Mouse (Mus musculus) lung, postnatal 0 days (tissue): Measurements from ENCODE around the gene Cmpk2. TPM values are rescaled to one million over a fixed set of nuclear protein-coding genes. Genes with fewer than 3 reads are reported as not detected.
A peak's percentile ranks its signal among the peaks of the same experiment; 100 is the strongest.
"Not testable (repeated sequence)": the region's sequence is repeated elsewhere in the genome, so short reads cannot be mapped to it uniquely, and the experiment has no call there.

Experiments used
- ATAC-seq: fragments of 200-750 bp; cut with Nextera tagmentation; 2 replicates; pipeline ENCODE4 v1.8.0; 2017; ENCODE audit warnings: moderate library complexity
- DNase-seq: peaks from one replicate; pipeline ENCODE4 v3.0.0-alpha.2; 2016; ENCODE audit warnings: low spot score
- H3K27ac ChIP-seq: fragments of 300-500 bp; sonication (generic); 2 replicates; pipeline ENCODE4 v1.5.1; 2014; ENCODE audit warnings: antibody characterized with exemption, mild to moderate bottlenecking, low read length, mixed read lengths
- H3K27me3 ChIP-seq: fragments of 300-500 bp; sonication (generic); replicated peaks from 2 replicates; pipeline ENCODE4 v1.6.1; 2014; ENCODE audit warnings: low read length, mixed read lengths; ENCODE audit not compliant: insufficient read depth
- H3K36me3 ChIP-seq: fragments of 300-500 bp; sonication (generic); 2 replicates; pipeline ENCODE4 v1.6.1; 2014; ENCODE audit warnings: low read length, mixed read lengths; ENCODE audit not compliant: insufficient read depth
- H3K4me1 ChIP-seq: fragments of 300-500 bp; sonication (generic); 2 replicates; pipeline ENCODE4 v1.6.1; 2014; ENCODE audit warnings: antibody characterized with exemption, low read depth, low read length, mixed read lengths; ENCODE audit not compliant: insufficient read depth
- H3K4me2 ChIP-seq: fragments of 300-500 bp; sonication (generic); replicated peaks from 2 replicates; pipeline ENCODE4 v1.6.1; 2014; ENCODE audit warnings: low read depth, mild to moderate bottlenecking, low read length, moderate library complexity, mixed read lengths
- H3K4me3 ChIP-seq: fragments of 300-500 bp; sonication (generic); 2 replicates; pipeline ENCODE4 v1.5.1; 2014; ENCODE audit warnings: low read depth, low read length
- H3K9ac ChIP-seq: fragments of 300-500 bp; sonication (generic); replicated peaks from 2 replicates; pipeline ENCODE4 v1.6.1; 2014; ENCODE audit warnings: low read depth, mild to moderate bottlenecking
- H3K9me3 ChIP-seq: fragments of 300-500 bp; sonication (generic); 2 replicates; pipeline ENCODE4 v1.6.1; 2016; ENCODE audit warnings: low read length, mixed read lengths
- CTCF ChIP-seq: IDR thresholded peaks from 2 replicates; pipeline ENCODE4 v1.5.1; 2016; ENCODE audit warnings: antibody characterized with exemption, mild to moderate bottlenecking
- EP300 ChIP-seq: IDR thresholded peaks from 2 replicates; pipeline ENCODE4 v1.6.1; 2016; ENCODE audit warnings: antibody characterized with exemption, mild to moderate bottlenecking, control low read depth
- WGBS: fragments of 180-500 bp; shearing (Covaris S2); extraction: QIAGEN DNeasy Blood & Tissue Kit; methylation state at CpG from one replicate; pipeline ENCODE4 v1.1.7; 2014; 5-methylcytosine and 5-hydroxymethylcytosine counted together
- polyA plus RNA-seq: library from polyadenylated mRNA; unstranded; fragments of >200 nt; fragmentation: Nextera tagmentation; extraction: Ambion mirVana; gene quantifications from 2 replicates; pipeline ENCODE4 v1.2.1, GENCODE M21; 2015

Cmpk2 gene
- polyA plus RNA-seq, 1 experiment from 2014 or later = 9.9 TPM

DNA sequence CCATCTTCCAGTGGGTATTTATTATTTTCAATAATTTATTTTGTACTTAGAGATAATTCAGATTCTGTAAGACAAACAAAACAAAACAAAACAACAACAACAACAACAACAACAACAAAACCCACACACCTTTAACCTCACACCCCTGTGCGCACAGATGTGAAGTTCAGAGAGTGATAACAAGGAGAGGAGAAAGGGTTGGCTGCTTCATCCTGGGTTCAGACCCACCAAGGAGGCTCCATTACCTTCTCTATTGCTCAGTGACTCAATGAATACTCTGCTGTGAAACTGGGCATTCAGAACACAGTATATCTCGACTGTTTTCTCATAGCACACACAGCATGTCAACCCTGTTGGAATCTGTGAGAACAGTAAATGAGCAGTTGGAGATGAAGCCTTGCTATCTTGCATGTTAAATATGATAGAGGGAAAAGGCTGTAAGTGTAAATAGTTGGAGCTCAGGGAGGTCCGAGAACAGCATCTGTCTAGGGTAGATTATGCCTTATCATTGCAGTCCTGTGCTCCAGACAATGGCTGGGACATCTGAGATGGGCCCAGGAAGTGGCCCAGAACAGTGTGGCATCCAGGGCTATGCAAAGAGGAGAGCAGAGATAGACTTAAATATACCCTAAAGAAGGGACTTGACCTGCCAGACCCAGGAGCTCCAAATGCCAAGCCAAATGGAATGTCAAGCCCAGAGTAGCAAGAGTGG, 3.9 kb downstream of the Cmpk2 start:
- no peak overlapping the region for H3K4me3 ChIP-seq
- H3K9ac ChIP-seq = no peak overlapping the region
- H3K27me3 ChIP-seq = no peaks in the 10 kb centered on the region
- H3K9me3 ChIP-seq = no peaks in the 10 kb centered on the region
- no peak overlapping the region for H3K4me2 ChIP-seq
- TF ChIP-seq EP300 = no peak
- no peak for TF ChIP-seq CTCF
- DNase-seq = no peak
- WGBS = 80% methylated on average over 3 of the region's 3 CpGs
- H3K4me1 ChIP-seq = peaks cover 4% of the 10 kb centered on the region; the same call in 1 of the 2 replicates
- H3K36me3 ChIP-seq = 0 out of 2 replicates have a peak, but pooled peaks cover 7% of the 10 kb centered on the region
- H3K27ac ChIP-seq = no peak overlapping the region
- ATAC-seq = no peak

DNA sequence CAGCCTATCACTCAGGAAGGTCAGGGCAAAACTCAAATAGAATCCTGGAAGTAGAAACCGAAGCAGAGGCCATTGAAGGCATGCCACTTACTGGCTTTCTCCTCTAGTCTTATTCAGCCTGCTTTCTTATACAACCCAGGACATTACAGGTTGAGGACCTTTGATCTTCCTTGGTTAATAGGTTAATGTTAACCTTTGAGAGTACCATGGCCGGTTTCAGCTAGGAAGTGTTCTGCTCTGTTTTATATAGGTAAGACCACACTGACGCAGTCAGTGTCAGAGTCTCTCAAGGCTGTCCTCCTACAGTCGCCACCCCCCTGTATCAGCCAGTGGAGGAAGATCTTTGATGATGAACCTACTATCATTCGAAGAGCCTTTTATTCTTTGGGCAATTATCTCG, 4.7 kb downstream of the Cmpk2 start:
- H3K9ac ChIP-seq = no peak overlapping the region
- H3K9me3 ChIP-seq = no peaks in the 10 kb centered on the region
- no peak overlapping the region for H3K27ac ChIP-seq
- TF ChIP-seq CTCF (no peak), EP300 (no peak)
- H3K36me3 ChIP-seq = 0 out of 2 replicates have a peak, but pooled peaks cover 10% of the 10 kb centered on the region
- WGBS = 87% methylated on average over 6 of the region's 6 CpGs
- no peak overlapping the region for H3K4me3 ChIP-seq
- ATAC-seq = no peak
- no peak for DNase-seq
- peaks cover 4% of the 10 kb centered on the region; the same call in 1 of the 2 replicates for H3K4me1 ChIP-seq
- no peaks in the 10 kb centered on the region for H3K27me3 ChIP-seq
- no peak overlapping the region for H3K4me2 ChIP-seq

DNA sequence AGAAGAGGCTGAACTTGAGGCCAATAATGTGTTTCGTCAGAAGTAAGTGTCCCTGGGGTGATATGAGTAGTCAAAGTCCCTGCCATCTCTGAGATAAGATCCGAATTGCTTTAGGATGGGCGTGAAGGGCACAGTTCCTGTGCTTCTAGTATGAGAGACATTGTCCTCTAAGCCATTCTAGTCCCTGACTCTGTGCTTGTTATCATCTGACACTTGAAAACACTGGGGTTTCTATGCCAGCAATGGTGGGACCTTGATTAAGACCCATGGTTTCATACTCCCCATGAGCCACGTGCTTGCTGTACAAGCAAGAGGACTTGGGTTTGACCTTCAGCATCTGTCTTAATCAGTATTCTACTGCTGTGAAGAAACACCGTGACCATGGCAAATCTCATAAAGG, 8.2 kb downstream of the Cmpk2 start:
- Histone ChIP-seq H3K36me3 (0 out of 2 replicates have a peak, but pooled peaks cover 10% of the 10 kb centered on the region), H3K9me3 (no peaks in the 10 kb centered on the region), H3K27ac (no peak overlapping the region), H3K27me3 (no peaks in the 10 kb centered on the region), H3K4me1 (no peaks in the 10 kb centered on the region), H3K4me2 (no peak overlapping the region), H3K4me3 (no peak overlapping the region), H3K9ac (no peak overlapping the region)
- ATAC-seq (no peak), DNase-seq (no peak)
- WGBS = 90% methylated on average over 5 of the region's 5 CpGs
- no peak for TF ChIP-seq CTCF
- TF ChIP-seq EP300 = no peak

DNA sequence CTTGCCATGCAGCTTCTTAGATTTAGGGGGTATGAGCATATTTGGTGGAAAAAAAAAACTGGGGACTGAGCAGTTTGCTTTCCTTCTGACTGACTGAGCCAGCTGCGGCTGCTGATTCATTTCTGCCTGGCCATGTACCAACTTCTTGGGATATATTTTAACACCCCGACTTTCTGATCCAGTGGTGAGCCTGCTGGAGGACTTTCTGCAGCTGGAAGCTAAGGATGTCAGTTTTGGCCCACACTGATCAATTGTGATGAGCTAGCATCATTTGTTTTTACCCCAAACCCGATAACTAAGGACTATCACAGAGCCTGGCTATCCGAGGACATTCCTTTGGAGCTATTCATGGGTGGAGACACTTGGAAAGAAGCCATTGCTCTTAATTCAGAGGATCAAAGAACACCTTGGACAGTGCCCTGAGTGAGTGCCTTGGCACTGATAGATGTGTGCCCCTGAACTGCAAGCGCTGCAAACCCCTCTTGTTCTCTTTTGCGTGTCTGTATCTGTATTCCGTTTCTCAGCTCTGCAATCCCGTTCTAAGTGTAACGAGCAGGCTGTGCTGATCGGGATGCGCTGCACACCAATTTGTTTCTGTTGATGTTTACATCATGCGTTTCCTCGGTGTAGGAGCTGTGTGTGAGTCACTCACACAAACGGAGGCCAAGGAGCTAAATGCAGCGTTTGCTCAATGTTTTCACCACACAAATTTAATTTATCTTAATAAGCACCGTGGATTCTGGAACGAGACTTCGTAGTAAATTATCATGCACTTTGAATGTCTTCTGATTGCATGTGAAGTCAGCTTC, 9.4 kb downstream of the Cmpk2 start:
- no peaks in the 10 kb centered on the region for H3K27me3 ChIP-seq
- TF ChIP-seq CTCF = no peak
- no peak for TF ChIP-seq EP300
- H3K36me3 ChIP-seq = 0 out of 2 replicates have a peak, but pooled peaks cover 10% of the 10 kb centered on the region
- no peak overlapping the region for H3K9ac ChIP-seq
- ATAC-seq (peak; percentile 40; the same call in 1 of the 2 replicates), DNase-seq (peak; percentile 66)
- no peak overlapping the region for H3K27ac ChIP-seq
- H3K4me2 ChIP-seq = no peak overlapping the region
- no peaks in the 10 kb centered on the region for H3K4me1 ChIP-seq
- H3K9me3 ChIP-seq = no peaks in the 10 kb centered on the region
- WGBS = 62% methylated on average over 18 of the region's 18 CpGs
- H3K4me3 ChIP-seq = no peak overlapping the region

DNA sequence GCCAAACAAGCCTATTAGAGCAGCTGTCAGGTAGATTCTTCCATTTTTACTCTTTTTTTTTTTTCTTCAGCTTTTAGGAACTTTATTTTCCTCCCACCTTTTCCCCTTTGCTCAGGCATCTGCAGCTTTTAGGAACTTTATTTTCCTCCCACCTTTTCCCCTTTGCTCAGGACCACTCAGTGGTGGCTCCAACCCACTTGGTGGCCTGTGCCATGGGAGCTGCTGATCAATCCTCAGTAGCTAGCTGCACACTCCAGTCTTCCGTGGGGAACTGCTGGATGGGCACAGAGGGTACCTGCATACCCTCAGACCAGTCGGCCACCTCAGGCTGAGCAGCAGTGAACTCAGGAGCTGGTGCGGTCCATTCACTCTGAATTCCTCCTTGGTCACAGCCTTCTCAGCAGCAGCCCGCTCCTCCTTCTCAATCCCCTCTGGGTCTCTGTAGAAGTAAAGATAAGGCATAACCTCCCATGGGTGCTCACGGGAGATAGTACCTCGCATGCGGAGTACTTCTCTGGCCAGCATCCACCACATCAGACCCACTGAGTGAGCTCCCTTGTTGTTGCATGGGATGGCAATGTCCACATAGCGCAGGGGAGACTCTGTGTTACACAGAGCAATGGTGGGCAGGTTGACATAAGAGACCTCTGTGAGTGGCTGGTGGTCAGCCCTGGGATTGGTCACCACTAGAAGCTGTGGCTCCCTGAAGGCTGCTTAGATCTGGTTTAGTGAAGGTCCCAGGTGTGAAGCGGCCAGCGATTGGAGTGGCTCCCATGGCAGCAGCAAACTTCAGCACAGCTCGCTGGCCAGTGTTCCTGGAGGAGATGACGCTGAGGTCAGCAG, 17.0 kb downstream of the Cmpk2 start:
- H3K4me3 ChIP-seq, DNase-seq, H3K4me2 ChIP-seq, H3K9ac ChIP-seq, ATAC-seq, H3K27me3 ChIP-seq, H3K27ac ChIP-seq, H3K9me3 ChIP-seq, H3K36me3 ChIP-seq, H3K4me1 ChIP-seq: not testable (repeated sequence)
- 85% methylated on average over 12 of the region's 12 CpGs for WGBS
